Mouse (Mus musculus) bone marrow, adult 2 months (tissue): ENCODE measurements around the gene Tubgcp2.

Experiments
- CTCF ChIP-seq: fragments of 200-500 bp; IDR thresholded peaks from 2 replicates; pipeline ENCODE4 v1.5.1; 2011; ENCODE audit warnings: low read length, control low read depth; ENCODE audit not compliant: control insufficient read depth, insufficient read depth
- POLR2A ChIP-seq: fragments of 200-500 bp; IDR thresholded peaks from 2 replicates; pipeline ENCODE4 v1.6.1; 2011; ENCODE audit warnings: low read depth, mild to moderate bottlenecking, control low read depth, low read length, borderline replicate concordance; ENCODE audit not compliant: control insufficient read depth

- TF ChIP-seq POLR2A (no peak), CTCF (no peak)
These were observed 69.3 kb downstream of the Tubgcp2 start for GRCm38 (mm10) chr7:139967175-139967574.
